Mouse (Mus musculus): ENCODE measurements at regions not wholly inside any gene's neighbourhood (a gene's known extent, or its start where the extent isn't known, plus 50 kb on each side); places are given as distances from the start of the nearest gene placed in this dataset.

GRCm38 (mm10) chr3:52510831-52511230, 242.7 kb downstream of the Foxo1 start:
- TF ChIP-seq GATA1 (IDR thresholded peaks at IDR 0.05; ENCODE audit: borderline replicate concordance, low read length) (no peak), FLI1 (IDR thresholded peaks at IDR 0.05; ENCODE audit: low read length) (no peak)

Data from megakaryocyte, embryonic 14.5 days (primary cell).